Mouse (Mus musculus): ENCODE data around the gene Mt3. TPM values are rescaled to one million over a fixed set of nuclear protein-coding genes. Genes with fewer than 3 reads are reported as not detected.
"Not testable (repeated sequence)": the region's sequence is repeated elsewhere in the genome, so short reads cannot be mapped to it uniquely, and the experiment has no call there.

Gene Mt3
- total RNA-seq, 2 experiments from 2014 or later, result 1.6 to 2.7 TPM

- H3K4me3 ChIP-seq, result no peak overlapping the region
- intact Hi-C loops (cut with DNase I), result no loop called here
- DNase-seq, result no peak
- no peak for TF ChIP-seq CTCF (IDR thresholded peaks at IDR 0.05)
- H3K27ac ChIP-seq, result no peak overlapping the region
Observed at GRCm38 (mm10) chr8:94129133-94129789, 23.1 kb upstream of the Mt3 start.

- H3K4me3 ChIP-seq, result no peak overlapping the region
- intact Hi-C loops (cut with DNase I), result no loop called here
- no peak overlapping the region for H3K27ac ChIP-seq
- no peak for TF ChIP-seq CTCF (IDR thresholded peaks at IDR 0.05)
- DNase-seq, result no peak
Observed at GRCm38 (mm10) chr8:94130126-94130525, 22.3 kb upstream of the Mt3 start.

GRCm38 (mm10) chr8:94132096-94132495 lies 20.3 kb upstream of the Mt3 start:
- H3K4me3 ChIP-seq, result no peak overlapping the region
- intact Hi-C loops (cut with DNase I), result no loop called here
- DNase-seq, result no peak
- no peak for TF ChIP-seq CTCF (IDR thresholded peaks at IDR 0.05)
- H3K27ac ChIP-seq, result no peak overlapping the region

GRCm38 (mm10) chr8:94134601-94135000 lies 17.8 kb upstream of the Mt3 start:
- intact Hi-C loops (cut with DNase I); H3K27ac ChIP-seq; DNase-seq; H3K4me3 ChIP-seq: not testable (repeated sequence)

GRCm38 (mm10) chr8:94135556-94135955 lies 16.9 kb upstream of the Mt3 start:
- DNase-seq, result no peak
- no peak for TF ChIP-seq CTCF (IDR thresholded peaks at IDR 0.05)
- H3K4me3 ChIP-seq, result no peak overlapping the region
- intact Hi-C loops (cut with DNase I), result no loop called here
- no peak overlapping the region for H3K27ac ChIP-seq

- DNase-seq, result no peak
- no peak overlapping the region for H3K4me3 ChIP-seq
- intact Hi-C loops (cut with DNase I), result no loop called here
- no peak for TF ChIP-seq CTCF (IDR thresholded peaks at IDR 0.05)
- no peak overlapping the region for H3K27ac ChIP-seq
Observed at GRCm38 (mm10) chr8:94136192-94136591, 16.2 kb upstream of the Mt3 start.

- intact Hi-C loops (cut with DNase I), result no loop called here
- H3K4me3 ChIP-seq, result no peak within 1 kb of the TSS
Observed at GRCm38 (mm10) chr8:94136933-94137332, 15.5 kb upstream of the Mt3 start, which contains the start of gene Mt4. Gene Mt4 (plus strand): TSS chr8:94137197.

GRCm38 (mm10) chr8:94140266-94140795 lies 12.1 kb upstream of the Mt3 start:
- Histone ChIP-seq H3K27ac (peak overlapping the region; percentile 64), H3K4me3 (no peak overlapping the region)
- peak; percentile 71 for DNase-seq
- intact Hi-C loops (cut with DNase I), result no loop called here
- no peak for TF ChIP-seq CTCF (IDR thresholded peaks at IDR 0.05)

More at GRCm38 (mm10) chr8:94136933-94137332, 15.5 kb upstream of the Mt3 start, which contains the start of gene Mt4:
- no peak within 1 kb of the TSS for H3K27ac ChIP-seq
- no peak for TF ChIP-seq CTCF (IDR thresholded peaks at IDR 0.05)
- DNase-seq, result no peak

- H3K27ac ChIP-seq, result no peak overlapping the region
- intact Hi-C loops (cut with DNase I), result no loop called here
- DNase-seq, result no peak
- TF ChIP-seq CTCF (IDR thresholded peaks at IDR 0.05), result no peak
- no peak overlapping the region for H3K4me3 ChIP-seq
Observed at GRCm38 (mm10) chr8:94148236-94148635, 4.2 kb upstream of the Mt3 start.

- TF ChIP-seq CTCF (IDR thresholded peaks at IDR 0.05), result no peak
- DNase-seq, result no peak
- Histone ChIP-seq H3K4me3 (no peak overlapping the region), H3K27ac (no peak overlapping the region)
- intact Hi-C loops (cut with DNase I), result no loop called here
Observed at GRCm38 (mm10) chr8:94150925-94151324, 1.5 kb upstream of the Mt3 start.

- Histone ChIP-seq H3K27ac (no peak overlapping the region), H3K4me3 (peak overlapping the region; percentile 63; the same call in 1 of the 2 replicates)
- intact Hi-C loops (cut with DNase I), result loop anchor here (2.0 kb wide), 1 partner anchor 55 kb away; the partner anchor contains the start of gene Bbs2
- TF ChIP-seq CTCF (IDR thresholded peaks at IDR 0.05), result no peak
- DNase-seq, result no peak
Observed at GRCm38 (mm10) chr8:94153451-94153850, 1.0 kb downstream of the Mt3 start.

GRCm38 (mm10) chr8:94154537-94154936 lies 2.1 kb downstream of the Mt3 start:
- no peak overlapping the region for H3K4me3 ChIP-seq
- TF ChIP-seq CTCF (IDR thresholded peaks at IDR 0.05), result no peak
- no peak overlapping the region for H3K27ac ChIP-seq
- intact Hi-C loops (cut with DNase I), result no loop called here
- no peak for DNase-seq

GRCm38 (mm10) chr8:94156092-94156491 lies 3.7 kb downstream of the Mt3 start:
- no peak overlapping the region for H3K27ac ChIP-seq
- DNase-seq, result no peak
- no peak for TF ChIP-seq CTCF (IDR thresholded peaks at IDR 0.05)
- intact Hi-C loops (cut with DNase I), result no loop called here
- no peak overlapping the region for H3K4me3 ChIP-seq

- H3K27ac ChIP-seq, H3K4me3 ChIP-seq, DNase-seq: not testable (repeated sequence)
- intact Hi-C loops (cut with DNase I), result loop anchor here (2.0 kb wide), 1 partner anchor 21 kb away; no protein-coding TSS in a partner anchor
Observed at GRCm38 (mm10) chr8:94165772-94166171, 13.4 kb downstream of the Mt3 start.
